In genomic region chr7:114294698-114295097, GRCm38 (mm10) we compare ENCODE assay signal across 11 mouse cellular contexts. TPM values are rescaled to one million over a fixed set of nuclear protein-coding genes. Genes with fewer than 3 reads are reported as not detected.
DNase-seq lines count a peak whose midpoint lies in the region; TF ChIP-seq lines count a peak whose summit lies in the region.
"Had no signal": no experiment of that assay in that cellular context is flagged by ENCODE, and none has a peak within 500 bp of the region (broad histone marks: within the 10 kb centered on the region; RNA-seq: fewer than 3 reads in every experiment).

No protein-coding gene starts in this region.

- no peak overlapping the region for H3K27ac ChIP-seq in cerebellum, adult 2 months (ENCODE audit: insufficient read depth, low read length)
- no peak overlapping the region for H3K27ac ChIP-seq in layer of hippocampus, adult 2 months
- H3K27ac ChIP-seq: limb, embryonic 15.5 days had no signal

- H3K4me1 ChIP-seq in cerebellum, adult 2 months (ENCODE audit: control insufficient read depth, insufficient read depth, low read length): peaks cover 16% of the 10 kb centered on the region

- TF ChIP-seq CTCF in cerebellum, adult 2 months (IDR thresholded peaks at IDR 0.05; ENCODE audit: borderline replicate concordance, insufficient read depth, low read depth, low read length): peak; percentile 45; the same call in 1 of the 2 replicates
- peak; percentile 67 for TF ChIP-seq CTCF in layer of hippocampus, adult 2 months (conservative IDR thresholded peaks at IDR 0.05)

- H3K27me3 ChIP-seq in cerebellum, adult 2 months (ENCODE audit: control insufficient read depth, insufficient read depth, low read length): no peaks in the 10 kb centered on the region
- H3K27me3 ChIP-seq: limb, embryonic 15.5 days had no signal

- no peak for TF ChIP-seq POLR2A in cerebellum, adult 2 months (IDR thresholded peaks at IDR 0.05; ENCODE audit: borderline replicate concordance, insufficient read depth, low read length)

- 78% methylated on average over 5 of the region's 5 CpGs for WGBS in cerebellum, adult 2 months

- no peak overlapping the region for H3K4me3 ChIP-seq in cerebellum, adult 2 months (replicated peaks; ENCODE audit: insufficient read depth, low read depth, low read length)
- H3K4me3 ChIP-seq in layer of hippocampus, adult 2 months: no peak overlapping the region
- H3K4me3 ChIP-seq: limb, embryonic 15.5 days had no signal

- no peak for DNase-seq in cerebellum, adult 2 months
- DNase-seq in cerebellum, postnatal 4 days (ENCODE audit: low spot score in 2 of 2): no peak
- no peak for DNase-seq in layer of hippocampus, adult 2 months (ENCODE audit: low spot score in 2 of 2)
- no peak for DNase-seq in layer of hippocampus, postnatal 25 days (ENCODE audit: extremely low spot score in 1 of 2, low spot score in 1 of 2)
- DNase-seq in thymus, postnatal 4 days: peak; percentile 50
- DNase-seq in thymus, postnatal 25 days: no peak
- no peak for DNase-seq in retina, embryonic 14.5 days (ENCODE audit: low spot score)
- no peak for DNase-seq in right cerebral cortex, postnatal 25 days
- DNase-seq: cerebellum, postnatal 36 days; heart, postnatal 14 days had no signal

RNA-seq across cellular contexts. Expression of gene Psma1, which starts 18.8 kb away (rescaled TPM):
- 177 and 179 TPM in 2 replicates for polyA plus RNA-seq in cerebellum, adult 2 months (2012; rRNA removed)
- total RNA-seq in layer of hippocampus, adult 2 months (2021): 100 to 1,000 TPM; 110 to 117 TPM
- total RNA-seq in layer of hippocampus, postnatal 25 days (2021): 100 to 1,000 TPM; 112 to 123 TPM

RNA-seq across cellular contexts. Expression of gene Copb1, which starts 40.2 kb away (rescaled TPM):
- polyA plus RNA-seq in cerebellum, adult 2 months (2012; rRNA removed): 44.9 and 50.5 TPM in 2 replicates
- 10 to 100 TPM; 60.7 to 61.2 TPM for total RNA-seq in layer of hippocampus, adult 2 months (2021)
- total RNA-seq in layer of hippocampus, postnatal 25 days (2021): 10 to 100 TPM; 60.3 to 60.4 TPM
